Mouse (Mus musculus): ENCODE data around the gene Idi2.
"Not testable (repeated sequence)": the region's sequence is repeated elsewhere in the genome, so short reads cannot be mapped to it uniquely, and the experiment has no call there.

DNA sequence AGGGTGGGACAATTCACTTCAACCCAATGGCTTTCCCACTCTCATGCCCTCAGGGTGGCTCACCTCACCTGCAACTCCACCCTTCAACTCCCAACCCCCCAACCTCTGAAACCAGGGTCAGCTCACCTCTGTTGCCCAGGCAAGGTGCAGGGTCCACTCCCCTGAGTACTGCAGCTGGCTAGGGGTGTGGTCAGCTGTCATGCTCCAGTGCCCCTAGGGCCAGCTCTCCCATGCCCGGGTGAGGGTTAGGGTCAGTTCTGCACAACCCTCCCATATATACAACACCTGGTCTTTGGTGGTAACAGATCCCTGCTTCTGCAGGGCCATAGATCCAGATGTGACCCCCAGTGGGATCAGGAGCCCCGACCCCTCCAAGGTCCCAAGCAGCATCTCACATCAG is 2.5 kb downstream of the Idi2 start:
- not testable (repeated sequence) for TF ChIP-seq CTCF (IDR thresholded peaks at IDR 0.05; ENCODE audit: borderline replicate concordance, insufficient read depth, low read length); POLR2A (IDR thresholded peaks at IDR 0.05; ENCODE audit: low read depth, low read length)
